Mouse (Mus musculus) frontal cortex, postnatal 10 days (tissue): ENCODE measurements at regions not wholly inside any gene's neighbourhood (a gene's known extent, or its start where the extent isn't known, plus 50 kb on each side); places are given as distances from the start of the nearest gene placed in this dataset.

Experiments used
- DNase-seq, 2 experiments: peaks; one replicate each; pipeline ENCODE4 v3.0.0; 2022; ENCODE audit warnings: low spot score in 2 of 2, mixed read lengths in 1 of 2

- DNase-seq = peak; percentile 9 to 19
These were observed 67.1 kb upstream of the Gabrg2 start for GRCm38 (mm10) chr11:42067788-42068187.

- DNase-seq = no peak
These were observed 50.9 kb upstream of the Gabrg2 start for GRCm38 (mm10) chr11:42051567-42051966.
